Mouse (Mus musculus) hindbrain, embryonic 12.5 days (tissue): ENCODE measurements around the gene Chmp3. TPM values are rescaled to one million over a fixed set of nuclear protein-coding genes. Genes with fewer than 3 reads are reported as not detected.

Source experiments
- ATAC-seq: fragments of 200-750 bp; cut with Nextera tagmentation; 2 replicates; pipeline ENCODE4 v1.8.0; 2017; ENCODE audit warnings: moderate TSS enrichment; ENCODE audit not compliant: low FRiP score
- H3K27ac ChIP-seq: fragments of 300-500 bp; sonication (generic); 2 replicates; pipeline ENCODE4 v1.5.1; 2016; ENCODE audit warnings: mild to moderate bottlenecking
- H3K27me3 ChIP-seq: fragments of 300-500 bp; sonication (generic); 2 replicates; pipeline ENCODE4 v1.6.1; 2016; ENCODE audit warnings: mild to moderate bottlenecking
- H3K36me3 ChIP-seq: fragments of 300-500 bp; sonication (generic); 2 replicates; pipeline ENCODE4 v1.6.1; 2016; ENCODE audit warnings: mild to moderate bottlenecking
- H3K4me1 ChIP-seq: fragments of 300-500 bp; sonication (generic); 2 replicates; pipeline ENCODE4 v1.6.1; 2016
- H3K4me2 ChIP-seq: fragments of 300-500 bp; sonication (generic); replicated peaks from 2 replicates; pipeline ENCODE4 v1.6.1; 2016; ENCODE audit warnings: mild to moderate bottlenecking
- H3K4me3 ChIP-seq: fragments of 300-500 bp; sonication (generic); 2 replicates; pipeline ENCODE4 v1.5.1; 2016; ENCODE audit warnings: mild to moderate bottlenecking
- H3K9ac ChIP-seq: fragments of 300-500 bp; sonication (generic); 2 replicates; pipeline ENCODE4 v1.6.1; 2016; ENCODE audit warnings: mild to moderate bottlenecking, moderate library complexity
- H3K9me3 ChIP-seq: fragments of 300-500 bp; sonication (generic); replicated peaks from 2 replicates; pipeline ENCODE4 v1.6.1; 2016; ENCODE audit warnings: mild to moderate bottlenecking
- WGBS: fragments of 180-500 bp; shearing (Covaris S2); methylation state at CpG from one replicate; pipeline ENCODE4 v1.1.7; 2016; 5-methylcytosine and 5-hydroxymethylcytosine counted together
- polyA plus RNA-seq: library from polyadenylated mRNA; unstranded; fragments of >200 nt; fragmentation: Nextera tagmentation; extraction: Ambion mirVana; gene quantifications from 2 replicates; pipeline ENCODE4 v1.2.1, GENCODE M21; 2016

The Chmp3 gene
- polyA plus RNA-seq, 1 experiment from 2014 or later: 49.3 TPM

GRCm38 (mm10) chr6:71613225-71613624 lies 69.6 kb downstream of the Chmp3 start:
- no peaks in the 10 kb centered on the region for H3K4me1 ChIP-seq
- H3K36me3 ChIP-seq: peaks cover 72% of the 10 kb centered on the region
- ATAC-seq: no peak

GRCm38 (mm10) chr6:71616959-71617358 lies 73.4 kb downstream of the Chmp3 start:
- Histone ChIP-seq H3K36me3 (peaks cover 67% of the 10 kb centered on the region), H3K4me3 (no peak overlapping the region), H3K4me2 (no peak overlapping the region), H3K27ac (no peak overlapping the region), H3K27me3 (no peaks in the 10 kb centered on the region), H3K9me3 (no peaks in the 10 kb centered on the region), H3K9ac (no peak overlapping the region), H3K4me1 (no peaks in the 10 kb centered on the region)
- 85% methylated on average over 5 of the region's 5 CpGs for WGBS
- ATAC-seq: no peak

More at GRCm38 (mm10) chr6:71613225-71613624, 69.6 kb downstream of the Chmp3 start:
- H3K4me3 ChIP-seq: no peak overlapping the region
- H3K9me3 ChIP-seq: no peaks in the 10 kb centered on the region
- no peak overlapping the region for H3K4me2 ChIP-seq
- H3K27ac ChIP-seq: no peak overlapping the region
- H3K27me3 ChIP-seq: no peaks in the 10 kb centered on the region
- no peak overlapping the region for H3K9ac ChIP-seq

GRCm38 (mm10) chr6:71621551-71621950 lies 78.0 kb downstream of the Chmp3 start:
- H3K4me3 ChIP-seq: no peak overlapping the region
- 98% methylated on average over 5 of the region's 5 CpGs for WGBS
- no peaks in the 10 kb centered on the region for H3K27me3 ChIP-seq
- no peak for ATAC-seq
- H3K27ac ChIP-seq: no peak overlapping the region
- no peak overlapping the region for H3K9ac ChIP-seq
- no peaks in the 10 kb centered on the region for H3K9me3 ChIP-seq
- no peak overlapping the region for H3K4me2 ChIP-seq
- peaks cover 79% of the 10 kb centered on the region for H3K36me3 ChIP-seq
- H3K4me1 ChIP-seq: no peaks in the 10 kb centered on the region

GRCm38 (mm10) chr6:71621981-71622380 lies 78.4 kb downstream of the Chmp3 start:
- Histone ChIP-seq H3K4me2 (no peak overlapping the region), H3K9me3 (no peaks in the 10 kb centered on the region), H3K4me3 (no peak overlapping the region), H3K4me1 (no peaks in the 10 kb centered on the region), H3K9ac (no peak overlapping the region), H3K27me3 (no peaks in the 10 kb centered on the region), H3K27ac (no peak overlapping the region), H3K36me3 (peaks cover 79% of the 10 kb centered on the region)
- 92% methylated on average over 5 of the region's 5 CpGs for WGBS
- no peak for ATAC-seq

- Histone ChIP-seq H3K36me3 (peaks cover 70% of the 10 kb centered on the region), H3K9ac (no peak overlapping the region), H3K27ac (no peak overlapping the region), H3K4me2 (no peak overlapping the region), H3K9me3 (no peaks in the 10 kb centered on the region), H3K4me1 (peaks cover 9% of the 10 kb centered on the region), H3K27me3 (no peaks in the 10 kb centered on the region), H3K4me3 (no peak overlapping the region)
- ATAC-seq: no peak
Observed at GRCm38 (mm10) chr6:71624723-71625122, 81.1 kb downstream of the Chmp3 start.

- Histone ChIP-seq H3K4me2 (no peak overlapping the region), H3K36me3 (peaks cover 61% of the 10 kb centered on the region), H3K9me3 (no peaks in the 10 kb centered on the region)
Observed at GRCm38 (mm10) chr6:71625984-71626383, 82.4 kb downstream of the Chmp3 start.

GRCm38 (mm10) chr6:71627325-71627724 lies 83.7 kb downstream of the Chmp3 start:
- H3K4me3 ChIP-seq: no peak overlapping the region
- no peak for ATAC-seq
- H3K36me3 ChIP-seq: peaks cover 52% of the 10 kb centered on the region
- no peak overlapping the region for H3K4me2 ChIP-seq
- no peak overlapping the region for H3K27ac ChIP-seq
- no peaks in the 10 kb centered on the region for H3K9me3 ChIP-seq
- H3K4me1 ChIP-seq: peaks cover 28% of the 10 kb centered on the region
- H3K27me3 ChIP-seq: no peaks in the 10 kb centered on the region
- H3K9ac ChIP-seq: no peak overlapping the region

More at GRCm38 (mm10) chr6:71625984-71626383, 82.4 kb downstream of the Chmp3 start:
- Histone ChIP-seq H3K4me1 (peaks cover 20% of the 10 kb centered on the region), H3K4me3 (no peak overlapping the region), H3K27ac (no peak overlapping the region), H3K9ac (no peak overlapping the region), H3K27me3 (no peaks in the 10 kb centered on the region)
- WGBS: 85% methylated on average over 2 of the region's 2 CpGs
- no peak for ATAC-seq

GRCm38 (mm10) chr6:71631196-71631595 lies 87.6 kb downstream of the Chmp3 start:
- 9% methylated on average over 2 of the region's 2 CpGs for WGBS
- Histone ChIP-seq H3K4me2 (peak overlapping the region; percentile 67), H3K9me3 (no peaks in the 10 kb centered on the region), H3K36me3 (peaks cover 17% of the 10 kb centered on the region; the same call in 1 of the 2 replicates), H3K4me3 (peak overlapping the region; percentile 84), H3K27ac (no peak overlapping the region), H3K9ac (peak overlapping the region; percentile 89), H3K4me1 (peaks cover 28% of the 10 kb centered on the region), H3K27me3 (no peaks in the 10 kb centered on the region)
- ATAC-seq: no peak

GRCm38 (mm10) chr6:71631706-71632461 lies 88.3 kb downstream of the Chmp3 start:
- Histone ChIP-seq H3K4me2 (peak overlapping the region; percentile 67), H3K9ac (peak overlapping the region; percentile 89), H3K27ac (peak overlapping the region; percentile 100), H3K4me3 (peak overlapping the region; percentile 84), H3K36me3 (peaks cover 11% of the 10 kb centered on the region; the same call in 1 of the 2 replicates), H3K4me1 (peaks cover 28% of the 10 kb centered on the region), H3K27me3 (peaks cover 4% of the 10 kb centered on the region; the same call in 1 of the 2 replicates), H3K9me3 (no peaks in the 10 kb centered on the region)
- ATAC-seq: no peak
- 2% methylated on average over 37 of the region's 42 CpGs for WGBS

Other genes with a start within 250 kb of the Chmp3 start
- 0.61 and 2.4 TPM in 2 replicates for gene Smyd1, start 221.6 kb upstream of the Chmp3 start, polyA plus RNA-seq
- gene Cd8b1, start 221.0 kb upstream of the Chmp3 start, polyA plus RNA-seq: not detected in 2 replicates
- gene Cd8a, start 170.4 kb upstream of the Chmp3 start, polyA plus RNA-seq: not detected in 2 replicates
- 15.5 and 18.4 TPM in 2 replicates for gene Rmnd5a, start 103.2 kb upstream of the Chmp3 start, polyA plus RNA-seq
- 27.9 and 29.0 TPM in 2 replicates for gene Rnf103, start 49.9 kb upstream of the Chmp3 start, polyA plus RNA-seq
- gene Kdm3a, start 89.2 kb downstream of the Chmp3 start, polyA plus RNA-seq: 87.1 and 91.0 TPM in 2 replicates
- 122 and 126 TPM in 2 replicates for gene Reep1, start 163.8 kb downstream of the Chmp3 start, polyA plus RNA-seq